Mouse (Mus musculus): ENCODE results near the gene Map4k2.

GRCm38 (mm10) chr19:6385821-6386220, 44.9 kb downstream of the Map4k2 start:
- TF ChIP-seq CTCF (IDR thresholded peaks at IDR 0.05; ENCODE audit: control insufficient read depth, insufficient read depth, insufficient read length): no peak
- TF ChIP-seq USF1 (IDR thresholded peaks at IDR 0.05; ENCODE audit: low read depth): no peak
- TF ChIP-seq FOSL1 (IDR thresholded peaks at IDR 0.05; ENCODE audit: insufficient read depth, low read length, poor library complexity, severe bottlenecking): no peak
- TF ChIP-seq MAX (IDR thresholded peaks at IDR 0.05): no peak
- TF ChIP-seq MYOG (IDR thresholded peaks at IDR 0.05; ENCODE audit: control insufficient read depth, extremely low read depth, insufficient read length): no peak

Data from C2C12 (cell line).